Mouse (Mus musculus) forebrain, postnatal 0 days (tissue): ENCODE data around the gene Spib. TPM values are rescaled to one million over a fixed set of nuclear protein-coding genes. Genes with fewer than 3 reads are reported as not detected.

Source experiments
- ATAC-seq: fragments of 200-750 bp; cut with Nextera tagmentation; 2 replicates; pipeline ENCODE4 v1.8.0; 2017; ENCODE audit warnings: mild to moderate bottlenecking, moderate library complexity
- DNase-seq: peaks from one replicate; pipeline ENCODE4 v3.0.0-alpha.2; 2015
- H3K27ac ChIP-seq: fragments of 300-500 bp; sonication (generic); 2 replicates; pipeline ENCODE4 v1.5.1; 2014; ENCODE audit warnings: low read depth, mild to moderate bottlenecking, antibody characterized with exemption, low read length, moderate library complexity, mixed read lengths
- H3K27me3 ChIP-seq: fragments of 300-500 bp; sonication (generic); 2 replicates; pipeline ENCODE4 v1.6.1; 2014; ENCODE audit warnings: mild to moderate bottlenecking, low read length, mixed read lengths; ENCODE audit not compliant: insufficient read depth
- H3K36me3 ChIP-seq: fragments of 300-500 bp; sonication (generic); 2 replicates; pipeline ENCODE4 v1.6.1; 2014; ENCODE audit warnings: mild to moderate bottlenecking, moderate library complexity; ENCODE audit not compliant: insufficient read depth
- H3K4me1 ChIP-seq: fragments of 300-500 bp; sonication (generic); 2 replicates; pipeline ENCODE4 v1.6.1; 2014; ENCODE audit warnings: antibody characterized with exemption; ENCODE audit not compliant: insufficient read depth
- H3K4me2 ChIP-seq: fragments of 300-500 bp; sonication (generic); 2 replicates; pipeline ENCODE4 v1.6.1; 2014; ENCODE audit warnings: low read depth, mild to moderate bottlenecking, moderate library complexity
- H3K4me3 ChIP-seq: fragments of 300-500 bp; sonication (generic); 2 replicates; pipeline ENCODE4 v1.5.1; 2014; ENCODE audit warnings: low read depth, low read length, mixed read lengths
- H3K9ac ChIP-seq: fragments of 300-500 bp; sonication (generic); 2 replicates; pipeline ENCODE4 v1.6.1; 2014; ENCODE audit warnings: mild to moderate bottlenecking
- H3K9me3 ChIP-seq: fragments of 300-500 bp; sonication (generic); 2 replicates; pipeline ENCODE4 v1.6.1; 2016; ENCODE audit warnings: low read length
- CTCF ChIP-seq: sonication (generic); IDR thresholded peaks from 2 replicates; pipeline ENCODE4 v1.5.1; 2016; ENCODE audit warnings: antibody characterized with exemption, control low read depth, low read depth
- WGBS: fragments of 180-500 bp; shearing (Covaris S2); extraction: QIAGEN DNeasy Blood & Tissue Kit; methylation state at CpG from one replicate; pipeline ENCODE4 v1.1.7; 2014; 5-methylcytosine and 5-hydroxymethylcytosine counted together
- polyA plus RNA-seq: library from polyadenylated mRNA; unstranded; fragments of >200 nt; fragmentation: Nextera tagmentation; extraction: Ambion mirVana; gene quantifications from 2 replicates; pipeline ENCODE4 v1.2.1, GENCODE M21; 2015
- total RNA-seq: library from RNA; depleted of rRNA; stranded (reverse); fragments of >200 nt; gene quantifications from 2 replicates; pipeline ENCODE4 v1.2.3, GENCODE M21; 2014

Spib gene
- total and polyA plus RNA-seq, 2 experiments from 2014 or later, result 0.05 TPM; not detected in 1

DNA sequence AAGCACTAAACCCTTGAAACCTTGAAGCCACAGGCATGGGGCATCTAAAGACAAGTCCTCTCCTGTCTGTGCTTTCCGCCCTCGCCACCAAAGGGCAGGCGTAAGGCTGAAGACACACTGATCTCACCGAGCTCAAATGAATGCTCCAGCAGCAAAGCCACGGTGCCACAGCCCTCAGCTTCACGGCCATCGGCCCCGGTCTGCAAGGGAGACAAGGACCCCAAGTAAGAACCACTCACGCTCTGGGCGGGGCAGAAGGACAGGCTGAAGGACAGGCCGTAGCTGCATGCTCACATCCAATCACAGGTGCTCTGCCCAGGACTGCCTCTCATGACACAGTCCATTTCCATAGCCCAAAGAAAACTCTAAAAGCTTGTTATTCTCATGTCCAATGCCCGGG, 37.2 kb downstream of the Spib start:
- Histone ChIP-seq H3K9ac (0 out of 2 replicates have a peak overlapping the region, but pooled peaks have one; percentile 98), H3K36me3 (peaks cover 36% of the 10 kb centered on the region), H3K9me3 (no peaks in the 10 kb centered on the region), H3K4me2 (no peak overlapping the region), H3K4me3 (no peak overlapping the region), H3K27me3 (no peaks in the 10 kb centered on the region), H3K4me1 (peaks cover 17% of the 10 kb centered on the region), H3K27ac (no peak overlapping the region)
- ATAC-seq (no peak), DNase-seq (no peak)
- WGBS, result 93% methylated on average over 12 of the region's 12 CpGs
- TF ChIP-seq CTCF, result no peak

DNA sequence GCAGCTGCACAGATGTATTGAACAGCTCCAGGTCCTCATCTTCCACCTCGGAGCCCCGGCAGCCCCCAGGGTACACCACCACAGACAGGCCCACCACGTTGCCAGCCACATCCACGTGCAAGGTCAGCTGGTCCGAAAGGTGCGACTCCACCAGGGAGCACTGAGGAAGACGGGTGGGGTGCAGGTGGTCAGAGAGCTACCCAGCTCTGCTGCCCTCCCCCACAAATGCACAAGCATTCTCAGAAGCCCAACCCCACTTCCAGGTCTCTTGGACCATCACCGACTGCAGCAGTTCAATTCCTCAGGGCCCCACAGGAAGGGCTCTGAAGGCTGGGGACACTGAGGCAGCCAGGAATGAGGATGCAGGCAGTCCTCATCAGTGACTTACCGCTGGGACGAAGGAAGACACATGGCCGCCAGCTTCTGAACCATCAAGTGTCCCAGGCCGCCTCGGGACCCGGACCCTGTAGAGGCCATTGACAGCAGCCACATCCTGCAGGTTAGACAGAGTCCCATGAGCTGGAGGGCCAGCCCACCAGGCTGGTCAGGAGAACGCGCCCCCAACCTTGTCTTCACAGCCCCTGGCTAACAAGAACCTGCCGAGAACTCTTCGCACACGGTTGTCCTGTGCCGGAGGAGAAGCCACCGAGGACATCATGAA, 39.6 kb downstream of the Spib start:
- H3K27ac ChIP-seq, result no peak overlapping the region
- 94% methylated on average over 21 of the region's 21 CpGs for WGBS
- H3K27me3 ChIP-seq, result no peaks in the 10 kb centered on the region
- no peak overlapping the region for H3K4me2 ChIP-seq
- no peak overlapping the region for H3K9ac ChIP-seq
- TF ChIP-seq CTCF, result no peak
- H3K9me3 ChIP-seq, result no peaks in the 10 kb centered on the region
- DNase-seq, result no peak
- ATAC-seq, result no peak
- H3K4me3 ChIP-seq, result no peak overlapping the region
- H3K4me1 ChIP-seq, result peaks cover 13% of the 10 kb centered on the region
- peaks cover 45% of the 10 kb centered on the region for H3K36me3 ChIP-seq

DNA sequence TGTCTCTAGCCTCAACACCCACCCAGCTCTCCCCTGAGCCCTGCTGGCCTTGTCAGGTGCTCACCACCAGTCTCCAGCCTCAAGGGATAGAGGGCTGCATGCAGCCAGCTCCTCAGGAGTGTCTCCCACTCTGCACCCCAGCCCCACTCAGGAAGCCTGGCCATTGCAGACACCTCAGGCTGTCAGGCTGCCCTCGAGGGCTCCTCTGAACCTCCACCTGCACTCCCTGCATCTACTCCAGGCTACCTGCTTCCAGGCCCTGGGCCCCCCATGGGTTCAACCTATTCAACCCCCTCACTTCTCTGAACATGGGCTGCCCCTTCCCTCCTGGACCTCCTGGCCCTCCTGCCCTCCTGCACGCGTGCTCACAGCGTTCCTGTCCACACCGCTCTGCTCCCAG, 40.5 kb downstream of the Spib start:
- no peak for ATAC-seq
- H3K27ac ChIP-seq, result no peak overlapping the region
- no peaks in the 10 kb centered on the region for H3K27me3 ChIP-seq
- no peak for DNase-seq
- H3K9ac ChIP-seq, result no peak overlapping the region
- no peak overlapping the region for H3K4me3 ChIP-seq
- peaks cover 45% of the 10 kb centered on the region for H3K36me3 ChIP-seq
- WGBS, result 90% methylated on average over 5 of the region's 5 CpGs
- TF ChIP-seq CTCF, result no peak
- no peaks in the 10 kb centered on the region for H3K9me3 ChIP-seq
- no peak overlapping the region for H3K4me2 ChIP-seq
- H3K4me1 ChIP-seq, result peaks cover 12% of the 10 kb centered on the region

DNA sequence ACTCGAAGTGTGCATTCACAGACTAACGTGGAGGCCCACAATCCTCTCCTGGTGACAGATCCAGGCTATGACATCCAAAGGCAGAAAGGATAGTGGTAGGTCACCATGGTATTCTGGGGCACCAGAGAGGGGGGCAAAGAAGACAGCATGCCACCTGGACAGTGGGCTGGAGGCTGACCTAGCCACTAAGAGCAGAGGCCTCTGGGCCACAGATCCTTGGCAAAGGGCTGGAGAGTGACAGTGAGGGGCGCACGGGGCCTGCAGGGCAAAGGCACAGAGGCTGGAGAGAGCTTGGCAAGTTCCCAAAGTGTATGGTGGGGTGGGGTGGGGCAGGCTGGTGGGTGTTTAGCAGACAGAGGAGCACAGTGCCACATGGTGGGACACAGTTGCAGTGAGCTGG, 41.6 kb downstream of the Spib start:
- ATAC-seq (no peak), DNase-seq (no peak)
- H3K4me1 ChIP-seq, result peaks cover 6% of the 10 kb centered on the region; the same call in 1 of the 2 replicates
- no peaks in the 10 kb centered on the region for H3K27me3 ChIP-seq
- H3K4me2 ChIP-seq, result no peak overlapping the region
- no peak overlapping the region for H3K4me3 ChIP-seq
- no peaks in the 10 kb centered on the region for H3K9me3 ChIP-seq
- peaks cover 45% of the 10 kb centered on the region for H3K36me3 ChIP-seq
- H3K27ac ChIP-seq, result no peak overlapping the region
- WGBS, result 86% methylated on average over 4 of the region's 4 CpGs
- TF ChIP-seq CTCF, result no peak
- no peak overlapping the region for H3K9ac ChIP-seq

DNA sequence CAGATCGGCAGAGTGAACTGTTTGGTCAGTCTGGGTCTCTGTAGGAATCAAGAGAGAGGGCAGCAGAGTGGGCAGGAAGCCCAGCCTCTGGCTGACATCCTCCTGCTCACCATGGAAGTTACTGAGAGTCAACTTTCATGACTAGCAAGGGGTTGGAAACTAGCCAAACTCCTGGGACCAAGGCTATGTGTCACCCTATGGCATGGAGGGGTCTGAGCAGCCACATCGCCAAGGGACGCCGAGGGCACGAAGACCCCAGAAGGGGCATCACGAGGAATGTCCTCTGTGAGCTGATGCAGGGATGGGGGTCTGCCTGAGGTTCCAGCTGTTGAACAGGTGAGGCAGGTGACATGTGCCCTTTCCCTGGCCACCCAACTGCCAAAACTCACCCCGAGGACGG, 43.3 kb downstream of the Spib start:
- no peak for TF ChIP-seq CTCF
- no peak overlapping the region for H3K4me3 ChIP-seq
- H3K4me1 ChIP-seq, result no peaks in the 10 kb centered on the region
- no peaks in the 10 kb centered on the region for H3K27me3 ChIP-seq
- H3K36me3 ChIP-seq, result peaks cover 45% of the 10 kb centered on the region
- H3K4me2 ChIP-seq, result no peak overlapping the region
- H3K9ac ChIP-seq, result no peak overlapping the region
- no peak overlapping the region for H3K27ac ChIP-seq
- DNase-seq (no peak), ATAC-seq (no peak)
- WGBS, result 93% methylated on average over 8 of the region's 8 CpGs
- no peaks in the 10 kb centered on the region for H3K9me3 ChIP-seq

DNA sequence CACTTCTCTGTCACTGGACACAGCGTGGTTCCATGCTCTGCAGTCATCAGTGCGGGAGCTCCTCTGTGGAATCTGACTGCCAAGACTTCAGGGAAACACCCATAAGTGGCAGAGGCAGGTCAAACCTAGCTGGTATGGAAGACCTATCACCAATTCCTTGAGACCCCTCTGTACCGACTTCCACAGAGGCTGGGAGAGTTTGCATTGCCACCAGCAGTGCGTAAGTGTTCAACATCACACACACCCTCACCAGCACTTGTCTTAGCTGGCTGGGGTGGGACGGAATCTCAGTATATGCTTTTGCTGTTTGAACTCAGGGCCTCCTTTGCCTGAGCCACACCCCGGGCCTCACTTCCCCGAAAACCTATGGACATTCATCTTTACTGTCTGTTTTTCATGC, 43.9 kb downstream of the Spib start:
- H3K27ac ChIP-seq, result no peak overlapping the region
- no peaks in the 10 kb centered on the region for H3K27me3 ChIP-seq
- no peak for TF ChIP-seq CTCF
- ATAC-seq (no peak), DNase-seq (no peak)
- no peak overlapping the region for H3K4me2 ChIP-seq
- H3K9me3 ChIP-seq, result no peaks in the 10 kb centered on the region
- H3K4me3 ChIP-seq, result no peak overlapping the region
- no peak overlapping the region for H3K9ac ChIP-seq
- H3K36me3 ChIP-seq, result peaks cover 39% of the 10 kb centered on the region
- H3K4me1 ChIP-seq, result no peaks in the 10 kb centered on the region
- 86% methylated on average over 7 of the region's 7 CpGs for WGBS

DNA sequence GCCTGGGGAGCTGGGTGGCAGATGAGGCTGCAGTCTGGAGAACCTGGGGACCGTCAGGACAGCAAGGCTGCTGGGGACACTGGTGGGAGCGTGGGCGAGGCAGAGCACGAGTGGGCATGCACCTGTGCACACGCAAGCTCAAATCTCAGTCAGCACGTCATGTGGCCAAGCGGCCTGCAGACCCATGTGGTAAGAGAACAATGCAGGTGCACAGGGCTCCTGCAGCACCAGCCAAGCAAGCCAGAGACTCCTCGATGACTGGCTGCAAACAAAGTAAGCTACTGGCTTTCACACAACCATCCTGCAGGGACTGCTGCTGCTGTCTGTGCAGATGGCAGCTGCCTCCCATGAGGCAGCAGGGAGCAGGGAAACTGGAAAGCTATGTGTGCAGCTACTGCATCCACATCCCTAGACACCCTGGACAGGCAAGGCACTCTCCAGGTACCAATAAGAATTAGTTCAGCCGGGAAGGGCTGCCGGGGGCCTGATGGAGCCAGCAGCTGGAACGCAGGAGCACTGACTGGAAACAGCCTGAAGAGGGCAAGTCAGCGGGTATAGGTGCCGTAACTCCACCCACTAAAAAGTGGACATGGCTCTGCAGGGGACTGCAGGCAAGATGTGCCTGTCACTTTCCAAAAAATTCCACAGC, 44.8 kb downstream of the Spib start:
- Histone ChIP-seq H3K4me1 (no peaks in the 10 kb centered on the region), H3K4me3 (no peak overlapping the region), H3K36me3 (peaks cover 32% of the 10 kb centered on the region), H3K9me3 (no peaks in the 10 kb centered on the region), H3K9ac (no peak overlapping the region), H3K4me2 (no peak overlapping the region), H3K27ac (no peak overlapping the region), H3K27me3 (no peaks in the 10 kb centered on the region)
- ATAC-seq (no peak), DNase-seq (no peak)
- 65% methylated on average over 13 of the region's 13 CpGs for WGBS
- no peak for TF ChIP-seq CTCF
